Mouse (Mus musculus): ENCODE results near the gene Tlr2.
"Not testable (repeated sequence)": the region's sequence is repeated elsewhere in the genome, so short reads cannot be mapped to it uniquely, and the experiment has no call there.

Tlr2 gene

GRCm38 (mm10) chr3:83841095-83841850, at the start of gene Tlr2:
Gene Tlr2, minus strand, starts transcription at chr3:83841767.
- DNase-seq (ENCODE audit: low spot score in 2 of 2), result peak; percentile 55 to 69

DNA sequence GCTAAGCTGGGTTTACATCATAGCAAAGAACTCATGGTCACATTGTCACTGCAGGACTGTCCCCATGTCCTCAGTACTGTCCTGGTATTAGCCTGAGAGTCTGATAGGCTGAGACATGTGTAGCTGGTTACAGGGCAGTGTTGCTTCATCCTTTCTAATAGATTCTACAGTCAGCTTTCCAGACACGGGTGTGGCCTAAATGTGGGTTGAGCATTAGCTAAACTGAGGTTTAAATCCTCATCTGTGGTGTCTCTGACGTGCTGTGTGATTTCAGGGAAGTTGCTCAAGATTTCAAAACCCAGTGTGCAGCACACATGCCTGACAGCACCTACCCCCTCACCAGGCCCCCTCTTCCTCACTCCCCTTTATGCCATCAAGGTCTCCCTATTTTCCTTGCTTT, 43.6 kb upstream of the Tlr2 start:
- no peak for DNase-seq (ENCODE audit: low spot score in 2 of 2)

- DNase-seq (ENCODE audit: low spot score in 2 of 2), result not testable (repeated sequence)
Observed at GRCm38 (mm10) chr3:83879261-83880050, 37.9 kb upstream of the Tlr2 start.

DNA sequence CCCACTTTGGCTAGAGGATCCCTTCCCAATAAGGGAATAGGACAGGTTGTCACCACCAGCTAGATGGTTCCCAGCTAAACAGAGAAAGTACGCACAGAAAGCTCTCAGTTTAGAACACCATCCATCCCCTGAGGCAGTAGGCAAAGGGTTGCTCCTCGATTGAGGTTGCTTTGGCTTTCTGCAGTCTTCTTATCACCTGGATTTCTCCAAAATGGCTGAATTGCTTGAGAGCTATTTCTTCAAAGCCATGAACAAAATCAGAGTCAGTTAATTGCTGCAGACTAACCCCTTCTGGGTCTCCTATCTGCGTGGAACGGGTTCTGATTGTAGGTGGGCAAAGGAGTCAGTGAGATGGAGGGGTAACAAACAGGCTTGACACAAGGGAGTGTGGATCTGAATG, 37.2 kb upstream of the Tlr2 start:
- no peak for DNase-seq (ENCODE audit: low spot score in 2 of 2)

- DNase-seq (ENCODE audit: low spot score in 2 of 2), result no peak
Observed at GRCm38 (mm10) chr3:83876299-83876698, 34.7 kb upstream of the Tlr2 start.

DNA sequence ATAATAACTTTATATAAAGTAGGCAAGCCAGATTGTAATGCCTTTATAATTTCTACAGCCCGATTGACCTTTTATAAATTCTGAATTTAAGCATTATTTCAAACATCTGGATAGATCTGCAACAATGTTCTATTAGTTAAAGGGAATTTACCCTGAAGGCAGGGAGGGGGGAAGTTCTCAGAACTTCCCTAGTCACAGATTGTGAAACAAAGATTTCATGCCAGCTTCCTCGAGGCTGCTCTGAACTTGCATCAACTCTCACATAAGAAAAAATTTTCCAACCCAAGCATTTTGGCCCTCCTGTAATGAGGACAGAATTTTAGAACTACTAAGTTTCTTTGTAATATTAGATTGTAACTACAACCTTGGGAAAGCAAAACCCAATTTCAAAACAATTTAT, 33.5 kb upstream of the Tlr2 start:
- DNase-seq (ENCODE audit: low spot score in 2 of 2), result not testable (repeated sequence)

DNA sequence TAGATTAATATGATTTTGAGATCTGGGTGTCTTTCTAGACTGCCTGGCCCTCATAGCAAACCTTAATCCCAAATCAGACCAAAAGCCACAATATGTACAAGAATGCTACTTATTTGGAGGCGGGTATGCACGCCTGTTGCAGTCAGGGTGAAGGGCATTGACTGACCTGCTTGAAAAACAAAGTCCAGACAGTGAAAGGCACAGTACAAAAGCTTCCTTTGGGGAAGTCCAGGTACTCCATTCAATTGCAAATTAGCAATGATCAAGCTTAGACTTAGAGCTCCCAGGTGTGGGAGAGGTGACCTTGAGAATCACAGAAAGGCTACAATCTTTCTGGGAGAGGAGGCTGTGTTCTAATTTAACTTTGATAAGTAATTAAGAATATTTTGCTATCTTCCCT, 31.3 kb upstream of the Tlr2 start:
- not testable (repeated sequence) for DNase-seq (ENCODE audit: low spot score in 2 of 2)

- DNase-seq (ENCODE audit: low spot score in 2 of 2), result not testable (repeated sequence)
Observed at GRCm38 (mm10) chr3:83871962-83872361, 30.4 kb upstream of the Tlr2 start.

DNA sequence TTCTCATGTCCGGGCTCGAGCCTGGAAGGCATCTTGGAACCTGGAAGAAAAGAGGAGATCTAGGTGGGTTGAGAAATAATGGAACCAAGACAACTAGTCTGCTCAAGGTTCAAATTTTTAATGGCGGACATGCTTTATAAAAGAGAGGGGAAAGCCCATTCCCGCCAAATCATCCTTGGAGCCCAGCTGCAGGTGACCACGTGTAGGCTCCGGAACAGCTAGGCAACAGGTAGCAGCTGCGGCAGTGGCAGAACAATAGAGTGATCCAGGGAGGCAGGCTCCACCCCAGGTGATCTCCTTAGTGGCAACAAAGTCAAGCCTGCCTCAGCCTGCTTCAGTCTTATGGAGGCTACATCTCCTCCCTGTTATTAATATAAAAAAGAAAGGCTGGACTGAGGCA, 30.0 kb upstream of the Tlr2 start:
- not testable (repeated sequence) for DNase-seq (ENCODE audit: low spot score in 2 of 2)

DNA sequence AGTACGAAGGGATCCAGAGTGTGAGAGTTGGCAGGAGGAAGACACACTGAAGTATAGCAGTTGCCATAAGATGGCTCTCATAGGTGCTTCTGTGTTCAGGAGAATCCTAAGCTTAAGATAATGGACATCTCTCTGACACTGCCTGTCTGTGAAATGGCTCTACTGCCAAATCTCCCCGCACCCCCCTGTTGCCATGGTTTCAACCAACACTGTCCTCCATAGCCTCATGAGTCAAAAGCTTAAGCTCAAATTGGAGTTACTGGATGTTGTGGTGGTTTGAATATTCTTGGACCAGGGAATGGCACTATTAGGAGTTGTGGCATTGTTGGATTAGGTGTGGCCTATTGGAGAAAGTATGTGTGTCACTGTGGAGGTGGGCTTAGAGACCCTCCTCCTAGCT, 28.2 kb upstream of the Tlr2 start:
- no peak for DNase-seq (ENCODE audit: low spot score in 2 of 2)

DNA sequence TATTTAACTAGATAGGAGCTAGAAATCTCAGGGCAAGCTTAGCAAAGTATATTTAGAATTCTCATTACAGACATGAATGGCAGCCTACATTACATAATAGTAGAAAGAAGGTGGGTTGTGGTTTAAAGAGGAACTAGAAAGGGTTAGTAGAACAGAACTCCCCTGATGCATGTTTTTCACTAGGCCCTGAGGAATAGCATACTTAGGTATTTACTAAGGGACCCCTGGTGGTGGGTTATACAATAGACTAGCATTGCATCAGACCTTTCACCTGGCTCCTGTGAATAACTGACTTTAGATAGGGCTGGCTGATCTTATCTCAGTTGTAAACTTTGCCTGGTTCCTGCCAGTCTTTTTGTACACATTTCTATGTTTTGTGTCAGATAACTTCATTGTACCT, 25.5 kb upstream of the Tlr2 start:
- not testable (repeated sequence) for DNase-seq (ENCODE audit: low spot score in 2 of 2)

GRCm38 (mm10) chr3:83865216-83865615, 23.6 kb upstream of the Tlr2 start:
- no peak for DNase-seq (ENCODE audit: low spot score in 2 of 2)

DNA sequence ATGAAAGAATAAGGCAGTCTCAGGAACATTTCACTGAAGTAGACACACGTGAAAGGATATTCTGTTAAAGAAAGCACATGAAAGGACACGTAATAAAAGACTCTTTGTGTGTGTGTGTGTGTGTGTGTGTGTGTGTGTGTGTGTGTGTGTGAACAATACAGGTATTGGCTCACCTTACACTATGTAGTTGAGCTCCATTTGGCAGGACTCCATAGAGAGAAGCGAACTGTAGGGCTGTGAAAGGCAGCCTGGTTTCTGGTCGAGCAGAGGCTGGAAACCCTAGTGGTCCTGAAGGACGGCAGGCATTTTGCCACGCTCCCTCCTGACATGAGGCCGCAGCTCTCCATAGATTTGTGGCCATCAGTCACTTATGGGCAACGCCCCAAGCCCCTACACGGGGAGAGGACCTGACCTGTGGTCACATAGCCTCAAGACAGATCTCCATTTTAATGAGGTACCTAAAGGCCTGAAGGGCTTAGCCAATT, 22.5 kb upstream of the Tlr2 start:
- DNase-seq (ENCODE audit: low spot score in 2 of 2), result no peak

DNA sequence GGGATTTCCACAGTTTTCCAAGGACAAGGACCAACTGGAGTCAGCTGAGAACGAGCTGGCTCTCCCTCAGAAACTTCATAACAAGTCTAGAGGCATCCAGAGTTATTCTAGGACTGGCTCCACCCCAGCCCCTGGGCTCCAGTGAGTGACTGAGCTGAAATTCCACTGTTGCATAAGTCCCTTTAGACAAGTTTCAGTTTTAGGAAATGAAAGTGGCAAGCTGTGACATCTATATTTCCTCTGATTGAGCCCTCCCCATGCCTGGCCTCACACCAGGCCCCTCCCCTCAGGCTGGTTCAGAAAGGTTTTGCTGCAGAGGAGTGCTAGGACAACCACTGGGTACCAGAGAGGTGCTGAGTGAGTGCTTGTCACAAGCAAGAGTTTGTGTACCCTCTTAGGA, 21.4 kb upstream of the Tlr2 start:
- peak in 1 of 2 experiments; percentile 70 for DNase-seq (ENCODE audit: low spot score in 2 of 2)

DNA sequence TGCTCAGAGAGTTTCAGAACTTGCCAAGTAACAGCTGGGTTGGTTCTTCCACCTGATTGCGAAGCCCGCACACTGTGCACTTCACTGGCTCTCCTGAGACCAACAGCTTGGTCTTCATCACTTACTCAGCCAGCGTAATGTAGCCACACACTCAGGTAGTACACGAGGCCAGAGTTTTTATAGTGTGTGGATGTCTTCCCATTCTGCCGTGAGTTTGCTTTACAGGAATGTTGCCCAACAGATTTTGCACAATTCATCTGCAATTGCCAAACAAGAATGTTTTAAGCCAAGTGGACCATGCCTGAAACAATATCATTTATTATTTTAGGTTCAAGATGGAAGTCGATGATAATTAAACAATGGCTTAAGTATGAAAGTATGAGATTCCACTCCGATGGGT, 18.0 kb upstream of the Tlr2 start:
- no peak for DNase-seq (ENCODE audit: low spot score in 2 of 2)

GRCm38 (mm10) chr3:83859071-83859470, 17.5 kb upstream of the Tlr2 start:
- no peak for DNase-seq (ENCODE audit: low spot score in 2 of 2)

DNA sequence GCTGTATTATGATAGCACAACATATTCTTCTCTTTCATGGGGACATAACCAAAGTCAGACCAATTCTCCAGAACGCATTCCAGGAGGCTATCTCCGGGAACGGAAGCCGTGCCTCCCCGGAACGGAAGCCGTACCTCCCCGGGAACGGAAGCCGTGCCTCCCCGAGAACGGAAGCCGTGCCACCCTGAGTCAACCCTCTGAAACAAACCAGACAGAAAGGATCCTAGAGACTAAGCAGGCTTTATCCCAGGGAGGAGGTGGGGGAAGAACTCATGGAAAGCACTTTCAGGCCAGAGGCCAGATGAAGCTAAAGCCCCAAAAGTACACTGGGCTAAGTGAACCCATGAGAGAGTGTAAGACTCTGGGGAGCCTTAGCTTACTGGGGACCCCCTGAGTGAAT, 16.1 kb upstream of the Tlr2 start:
- no peak for DNase-seq (ENCODE audit: low spot score in 2 of 2)

- no peak for DNase-seq (ENCODE audit: low spot score in 2 of 2)
Observed at GRCm38 (mm10) chr3:83855643-83856042, 14.1 kb upstream of the Tlr2 start.

- DNase-seq (ENCODE audit: low spot score in 2 of 2), result no peak
Observed at GRCm38 (mm10) chr3:83849341-83849740, 7.8 kb upstream of the Tlr2 start.

DNA sequence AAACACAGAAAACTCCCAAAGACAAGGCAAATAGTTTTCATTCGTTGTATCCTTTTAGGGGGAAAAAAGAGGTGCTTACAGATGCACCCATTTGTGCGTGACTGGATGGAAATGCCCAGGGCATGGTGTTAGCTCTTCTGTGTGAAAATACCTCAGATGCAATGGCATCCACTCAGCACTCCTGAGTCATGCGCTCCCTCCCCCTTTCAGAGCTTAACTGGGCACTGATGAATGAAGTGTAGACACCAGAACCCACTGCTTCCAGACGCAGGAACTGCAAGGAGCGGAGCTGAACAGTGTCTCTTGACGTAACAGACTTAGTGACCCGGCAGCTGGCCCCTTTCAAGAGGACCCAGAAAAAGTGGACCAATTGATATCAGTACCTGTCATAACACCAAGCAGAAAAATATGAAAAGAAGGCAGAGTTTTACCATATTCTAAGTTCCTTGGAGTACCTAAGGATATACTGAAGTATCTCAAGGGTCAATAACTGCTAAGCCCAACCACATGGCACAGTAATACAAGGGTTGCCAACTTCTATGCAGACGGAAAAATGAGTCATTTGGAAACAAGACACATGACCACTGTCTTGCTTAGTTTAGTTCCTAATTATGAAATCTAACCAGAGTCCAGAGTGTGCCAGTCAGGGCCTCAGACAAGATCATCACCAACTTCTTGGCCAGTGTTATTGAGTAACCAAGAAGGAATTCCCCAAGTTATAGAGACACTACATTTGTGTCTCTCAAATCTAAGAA, 3.4 kb upstream of the Tlr2 start:
- DNase-seq (ENCODE audit: low spot score in 2 of 2), result no peak

DNA sequence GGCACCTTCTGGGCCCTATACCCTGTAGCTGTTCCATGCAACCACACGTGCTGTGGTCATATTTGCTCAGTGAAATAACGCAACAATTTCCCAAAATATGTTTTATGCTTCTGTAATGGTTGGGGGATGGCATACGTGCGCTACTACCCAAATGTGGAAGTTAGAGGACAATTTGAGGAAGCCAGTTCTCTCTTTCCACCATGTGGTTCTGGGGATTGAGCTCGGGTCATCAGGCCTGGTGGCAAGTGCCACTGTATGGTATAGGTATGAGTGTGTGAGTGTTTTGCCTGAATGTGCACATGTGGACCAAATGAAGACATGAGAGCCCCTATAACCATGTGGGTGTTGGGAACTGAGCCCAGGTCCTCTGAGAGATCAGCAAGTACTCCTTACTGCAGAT, 2.1 kb downstream of the Tlr2 start:
- no peak for DNase-seq (ENCODE audit: low spot score in 2 of 2)

GRCm38 (mm10) chr3:83836685-83837084, 4.9 kb downstream of the Tlr2 start:
- no peak for DNase-seq (ENCODE audit: low spot score in 2 of 2)

Measured in spleen, postnatal 10 days (tissue).